Mouse (Mus musculus): ENCODE results near the gene Vezt.

DNA sequence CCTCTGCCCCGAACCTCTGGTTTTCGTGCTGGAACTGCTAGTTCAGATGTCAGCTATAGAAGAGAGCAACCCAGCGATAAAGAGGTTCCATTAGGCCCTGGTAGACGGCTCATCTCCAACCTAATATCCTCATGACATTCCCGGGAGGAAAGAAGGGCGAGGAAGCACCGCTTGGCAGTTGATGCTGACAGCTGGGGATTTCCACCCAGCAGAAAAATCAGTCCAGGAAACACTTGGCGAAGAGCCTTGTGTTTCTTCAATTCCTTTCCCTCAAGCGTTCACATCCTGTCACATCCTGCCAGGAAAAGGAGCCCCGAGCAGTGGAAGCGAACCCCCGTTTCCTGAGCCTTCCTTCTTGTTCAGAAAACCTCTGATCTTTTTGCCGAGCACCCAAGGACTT lies 116.4 kb downstream of the Vezt start:
- no peak for TF ChIP-seq CTCF (IDR thresholded peaks at IDR 0.05; ENCODE audit: low read depth)
- no peak for TF ChIP-seq EP300 (IDR thresholded peaks at IDR 0.05; ENCODE audit: low read depth)
